Mouse (Mus musculus): ENCODE data around the gene Skap1.

DNA sequence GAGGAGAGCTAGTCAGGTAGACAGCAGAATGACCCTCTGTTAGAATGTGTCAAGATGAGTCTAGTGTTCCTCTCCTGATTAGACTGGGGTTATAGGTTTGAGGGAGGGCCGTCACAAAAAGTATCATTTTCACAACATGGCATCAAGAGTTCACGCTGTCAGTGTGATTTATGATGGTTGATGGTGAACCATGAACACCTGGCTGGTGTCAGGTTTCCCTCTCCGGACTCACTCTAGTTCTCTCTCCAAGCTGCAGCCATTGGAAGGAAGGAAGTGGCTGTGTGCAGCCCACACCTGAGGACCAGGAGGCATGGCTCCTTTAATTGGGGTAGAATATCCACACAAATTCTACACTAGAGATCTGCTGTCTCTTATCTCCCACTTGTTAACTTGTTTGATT, 18.3 kb downstream of the Skap1 start:
- TF ChIP-seq CTCF (IDR thresholded peaks at IDR 0.05; ENCODE audit: borderline replicate concordance, insufficient read depth, low read length) (no peak), POLR2A (IDR thresholded peaks at IDR 0.05; ENCODE audit: low read depth, low read length) (no peak)
